Comparison of ENCODE assay signal across 8 mouse cellular contexts in the genomic region with DNA sequence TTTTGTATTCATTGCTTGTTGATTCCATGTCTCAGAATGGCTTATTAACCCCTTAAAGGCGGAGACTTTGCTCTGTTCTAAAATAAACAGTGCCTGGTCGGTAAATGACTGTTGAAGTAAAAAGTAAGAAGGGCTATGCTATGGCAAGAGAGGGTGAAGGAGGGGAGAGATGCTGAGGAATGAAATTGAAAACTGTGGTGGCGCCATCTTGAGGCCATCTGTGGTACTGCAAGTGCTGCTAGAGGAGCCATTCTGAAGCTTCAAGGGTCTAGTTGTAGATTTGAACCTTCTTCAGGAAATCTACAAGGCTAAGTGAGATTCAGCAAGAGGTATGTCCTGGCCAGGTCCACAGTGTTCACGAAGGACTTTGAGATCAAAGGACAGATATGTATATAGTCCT. TPM values are rescaled to one million over a fixed set of nuclear protein-coding genes. Genes with fewer than 3 reads are reported as not detected.
DNase-seq lines count a peak whose midpoint lies in the region; ATAC-seq and TF ChIP-seq lines count a peak whose summit lies in the region.

No protein-coding gene starts in this region.

- H3K9me3 ChIP-seq in kidney, embryonic 15.5 days (replicated peaks), result no peaks in the 10 kb centered on the region
- H3K9me3 ChIP-seq in MEL (replicated peaks; ENCODE audit: insufficient read depth, low read length), result no peaks in the 10 kb centered on the region

- peaks cover 18% of the 10 kb centered on the region for H3K27me3 ChIP-seq in kidney, embryonic 15.5 days
- H3K27me3 ChIP-seq in MEL (ENCODE audit: control insufficient read depth in 1 of 2, insufficient read depth in 2 of 2, low read length in 2 of 2), result no peaks in the 10 kb centered on the region

- peak; percentile 83 to 98 (median 89) for TF ChIP-seq CTCF in MEL (IDR thresholded peaks at IDR 0.05 in 2 of 3, conservative IDR thresholded peaks at IDR 0.05 in 1 of 3; ENCODE audit: control insufficient read depth in 1 of 3, insufficient read depth in 1 of 3, low read depth in 2 of 3, low read length in 3 of 3, poor library complexity in 1 of 3, severe bottlenecking in 1 of 3)
- peak; percentile 100 for TF ChIP-seq CTCF in left cerebral cortex, adult 2 months (IDR thresholded peaks at IDR 0.05)

- intact Hi-C loops in left cerebral cortex, adult 2 months (cut with DNase I), result loop anchor here (5.0 kb wide), 1 partner anchor 33 kb away; a partner anchor contains a TSS

- no peak for TF ChIP-seq EP300 in MEL (IDR thresholded peaks at IDR 0.05; ENCODE audit: low read depth in 1 of 2, low read length in 2 of 2)

- DNase-seq in kidney, adult 18-20 months, result peak; percentile 70
- peak; percentile 64 for DNase-seq in MEL (ENCODE audit: low read depth, low spot score)
- DNase-seq in c-Kit-positive CD71-positive TER-119-positive erythroid progenitor cells, embryonic 14.5 days (ENCODE audit: low spot score), result peak; percentile 59
- peak; percentile 78 to 82 for DNase-seq in frontal cortex, postnatal 25 days (ENCODE audit: low spot score in 2 of 2)
- DNase-seq in left cerebral cortex, adult 2 months (ENCODE audit: extremely low spot score in 1 of 2, low spot score in 2 of 2), result peak; percentile 66 to 80
- DNase-seq in naive thymus-derived CD4-positive, alpha-beta T cell, adult 2 months (ENCODE audit: low read depth), result peak; percentile 50
- DNase-seq in urinary bladder, postnatal 36 days (ENCODE audit: low spot score in 2 of 2), result peak; percentile 44

- H3K4me3 ChIP-seq in kidney, embryonic 15.5 days (replicated peaks), result no peak overlapping the region
- H3K4me3 ChIP-seq in MEL (ENCODE audit: control insufficient read depth in 1 of 2, insufficient read depth in 1 of 2, low read depth in 2 of 2, low read length in 2 of 2), result no peak overlapping the region
- no peak overlapping the region for H3K4me3 ChIP-seq in left cerebral cortex, adult 2 months

- peak; percentile 67 for TF ChIP-seq RAD21 in MEL (IDR thresholded peaks at IDR 0.05; ENCODE audit: low read depth, low read length)

- H3K4me2 ChIP-seq in kidney, embryonic 15.5 days, result no peak overlapping the region

- no peak overlapping the region for H3K9ac ChIP-seq in kidney, embryonic 15.5 days
- no peak overlapping the region for H3K9ac ChIP-seq in MEL (ENCODE audit: control insufficient read depth, low read depth, low read length, poor library complexity, severe bottlenecking)

- no peak overlapping the region for H3K27ac ChIP-seq in kidney, embryonic 15.5 days
- no peak overlapping the region for H3K27ac ChIP-seq in MEL (ENCODE audit: control insufficient read depth, low read depth, low read length)
- H3K27ac ChIP-seq in left cerebral cortex, adult 2 months, result no peak overlapping the region

- WGBS in kidney, embryonic 15.5 days, result 11% methylated on average over 4 of the region's 4 CpGs

- ATAC-seq in kidney, embryonic 15.5 days (replicated peaks; ENCODE audit: low FRiP score), result no peak

- H3K79me2 ChIP-seq in MEL (ENCODE audit: control insufficient read depth, insufficient read depth, low read length, poor library complexity), result no peaks in the 10 kb centered on the region

- 0 out of 2 replicates have a peak, but pooled peaks cover 7% of the 10 kb centered on the region for H3K36me3 ChIP-seq in kidney, embryonic 15.5 days
- no peaks in the 10 kb centered on the region; a peak in 1 of 4 replicates for H3K36me3 ChIP-seq in MEL (ENCODE audit: control insufficient read depth in 1 of 2, insufficient read depth in 2 of 2, low read length in 2 of 2)

- H3K4me1 ChIP-seq in kidney, embryonic 15.5 days, result peaks cover 2% of the 10 kb centered on the region; the same call in 1 of the 2 replicates
- no peaks in the 10 kb centered on the region for H3K4me1 ChIP-seq in MEL (ENCODE audit: control insufficient read depth in 1 of 2, insufficient read depth in 2 of 2, low read length in 2 of 2)

- TF ChIP-seq POLR2A in MEL (IDR thresholded peaks at IDR 0.05; ENCODE audit: control insufficient read depth in 1 of 2, insufficient read depth in 1 of 2, low read depth in 1 of 2, low read length in 2 of 2, poor library complexity in 1 of 2), result no peak

TF ChIP-seq in MEL, 35 proteins besides CTCF, POLR2A, EP300 and RAD21:
- TF ChIP-seq MEF2A (IDR thresholded peaks at IDR 0.05; ENCODE audit: extremely low read depth, insufficient replicate concordance, low read depth, low read length, poor library complexity, severe bottlenecking) (no peak), BHLHE40 (IDR thresholded peaks at IDR 0.05; ENCODE audit: borderline replicate concordance, low read depth, low read length) (no peak), SMC3 (IDR thresholded peaks at IDR 0.05; ENCODE audit: low read depth, low read length) (peak; percentile 72), ZC3H11A (IDR thresholded peaks at IDR 0.05; ENCODE audit: low read depth, low read length) (peak; percentile 59)

RNA-seq across cellular contexts. Expression of a gene that starts 30.9 kb away (rescaled TPM):
- 1.8 and 2.2 TPM in 2 replicates for polyA plus RNA-seq in kidney, embryonic 15.5 days (2015; fragmentation: Nextera tagmentation; extraction: Ambion mirVana)
- 7.8 and 14.2 TPM in 2 replicates for total RNA-seq in MEL (2012; rRNA removed)
- 10 to 100 TPM in 1 of 2 experiments, not detected in 1; 20.3 TPM for polyA plus RNA-seq in MEL (2012; ENCODE audit: insufficient read depth in 1 of 2, insufficient read length in 2 of 2, low read depth in 1 of 2, low replicate concordance in 2 of 2, missing spikeins in 1 of 2)
- total RNA-seq in left cerebral cortex, adult 2 months (2021), result 100 to 1,000 TPM; 222 to 239 TPM

RNA-seq across cellular contexts. Expression of a gene that starts 37.8 kb away (rescaled TPM):
- polyA plus RNA-seq in kidney, embryonic 15.5 days (2015; fragmentation: Nextera tagmentation; extraction: Ambion mirVana), result 0.22 and 0.27 TPM in 2 replicates
- not detected in 2 replicates for total RNA-seq in MEL (2012; rRNA removed)
- polyA plus RNA-seq in MEL (2012; ENCODE audit: insufficient read depth in 1 of 2, insufficient read length in 2 of 2, low read depth in 1 of 2, low replicate concordance in 2 of 2, missing spikeins in 1 of 2), result under 1 TPM in 1 of 2 experiments, not detected in 1; 0.15 TPM
- 1 to 10 TPM in 1 of 2 experiments, under 1 TPM in 1; 0.58 to 1.7 TPM for total RNA-seq in left cerebral cortex, adult 2 months (2021)

RNA-seq across cellular contexts. Expression of a gene that starts 53.1 kb away (rescaled TPM):
- polyA plus RNA-seq in kidney, embryonic 15.5 days (2015; fragmentation: Nextera tagmentation; extraction: Ambion mirVana), result 14.4 and 18.7 TPM in 2 replicates
- total RNA-seq in MEL (2012; rRNA removed), result 8.4 and 9.1 TPM in 2 replicates
- 10 to 100 TPM in 1 of 2 experiments, not detected in 1; 28.1 TPM for polyA plus RNA-seq in MEL (2012; ENCODE audit: insufficient read depth in 1 of 2, insufficient read length in 2 of 2, low read depth in 1 of 2, low replicate concordance in 2 of 2, missing spikeins in 1 of 2)
- 10 to 100 TPM; 32.0 to 33.0 TPM for total RNA-seq in left cerebral cortex, adult 2 months (2021)

Comparison
In these comparisons a context has a peak if more than half of its experiments do, and no peak if none do; other contexts are left out.
1. RNA of a gene that starts 30.9 kb away (total RNA-seq): 222 to 239 TPM in left cerebral cortex, adult 2 months; 7.8 to 14.2 TPM in MEL; every median in the first group is over 10 times any median in the second.
2. Peak in every context shown above with its lines, with median percentiles within 50 percentile points of each other: DNase-seq.